Mouse (Mus musculus): ENCODE data around the gene Auts2. TPM values are rescaled to one million over a fixed set of nuclear protein-coding genes. Genes with fewer than 3 reads are reported as not detected.

Gene Auts2
- total and polyA plus RNA-seq, 3 experiments: 16.9 to 35.7 (median 28.1) TPM

- Histone ChIP-seq H3K27me3 (ENCODE audit: control insufficient read depth, insufficient read depth, low read length) (no peaks in the 10 kb centered on the region), H3K4me3 (no peak overlapping the region), H3K27ac (no peak overlapping the region), H3K4me1 (ENCODE audit: control insufficient read depth, insufficient read depth, low read length) (no peaks in the 10 kb centered on the region), H3K79me2 (replicated peaks; ENCODE audit: control insufficient read depth, insufficient read depth, low read length) (no peaks in the 10 kb centered on the region), H3K36me3 (ENCODE audit: control insufficient read depth, insufficient read depth, low read length) (no peaks in the 10 kb centered on the region), H3K9ac (ENCODE audit: low read depth, low read length) (no peak overlapping the region)
- intact Hi-C loops (cut with DNase I): no loop called here
- WGBS: 95% methylated on average over 10 of the region's 10 CpGs
- TF ChIP-seq EP300 (IDR thresholded peaks at IDR 0.05; ENCODE audit: insufficient read depth, low read depth, low read length): no peak
- TF ChIP-seq POLR2A (IDR thresholded peaks at IDR 0.05; ENCODE audit: insufficient read depth, low read depth, low read length): no peak
- no peak for TF ChIP-seq CTCF (IDR thresholded peaks at IDR 0.05)
- DNase-seq: no peak
These were observed 638.7 kb downstream of the Auts2 start for GRCm38 (mm10) chr5:131904478-131904877.

GRCm38 (mm10) chr5:131898048-131898638 is 645.0 kb downstream of the Auts2 start:
- Histone ChIP-seq H3K27ac (no peak overlapping the region), H3K9ac (ENCODE audit: low read depth, low read length) (no peak overlapping the region), H3K36me3 (ENCODE audit: control insufficient read depth, insufficient read depth, low read length) (0 out of 2 replicates have a peak, but pooled peaks cover 2% of the 10 kb centered on the region), H3K4me1 (ENCODE audit: control insufficient read depth, insufficient read depth, low read length) (no peaks in the 10 kb centered on the region), H3K79me2 (replicated peaks; ENCODE audit: control insufficient read depth, insufficient read depth, low read length) (no peaks in the 10 kb centered on the region), H3K27me3 (ENCODE audit: control insufficient read depth, insufficient read depth, low read length) (no peaks in the 10 kb centered on the region), H3K4me3 (no peak overlapping the region)
- no peak for TF ChIP-seq POLR2A (IDR thresholded peaks at IDR 0.05; ENCODE audit: insufficient read depth, low read depth, low read length)
- intact Hi-C loops (cut with DNase I): no loop called here
- no peak for DNase-seq
- WGBS: 39% methylated on average over 4 of the region's 4 CpGs

DNA sequence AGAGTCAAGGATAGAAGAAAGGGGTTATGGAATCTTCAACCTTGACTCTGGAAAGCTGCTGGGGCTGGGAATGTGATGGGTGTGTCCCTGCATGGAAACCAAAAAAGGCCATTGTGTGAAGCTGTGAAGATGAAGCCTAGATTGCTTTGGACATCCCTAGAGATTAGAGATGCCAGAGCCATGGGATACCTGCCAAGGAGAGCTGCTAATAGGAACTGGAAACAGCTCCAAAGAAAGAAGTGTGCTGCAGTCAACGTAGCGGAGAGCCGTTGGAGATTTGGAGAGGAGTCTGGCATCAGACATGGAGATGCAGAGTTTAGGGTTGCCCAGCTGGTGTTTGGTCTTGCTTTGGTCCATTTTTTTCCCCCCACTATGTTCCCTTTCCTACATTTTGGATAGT is 656.5 kb downstream of the Auts2 start:
- no peak for DNase-seq
- 36% methylated on average over 3 of the region's 3 CpGs for WGBS
- no peak overlapping the region for H3K27ac ChIP-seq
- no peak for TF ChIP-seq CTCF (IDR thresholded peaks at IDR 0.05)
- no peak for TF ChIP-seq EP300 (IDR thresholded peaks at IDR 0.05; ENCODE audit: insufficient read depth, low read depth, low read length)
- TF ChIP-seq POLR2A (IDR thresholded peaks at IDR 0.05; ENCODE audit: insufficient read depth, low read depth, low read length): no peak
- intact Hi-C loops (cut with DNase I): no loop called here
- no peak overlapping the region for H3K9ac ChIP-seq (ENCODE audit: low read depth, low read length)
- no peaks in the 10 kb centered on the region for H3K79me2 ChIP-seq (replicated peaks; ENCODE audit: control insufficient read depth, insufficient read depth, low read length)
- H3K36me3 ChIP-seq (ENCODE audit: control insufficient read depth, insufficient read depth, low read length): no peaks in the 10 kb centered on the region
- H3K4me1 ChIP-seq (ENCODE audit: control insufficient read depth, insufficient read depth, low read length): no peaks in the 10 kb centered on the region
- H3K27me3 ChIP-seq (ENCODE audit: control insufficient read depth, insufficient read depth, low read length): no peaks in the 10 kb centered on the region
- H3K4me3 ChIP-seq: no peak overlapping the region

DNA sequence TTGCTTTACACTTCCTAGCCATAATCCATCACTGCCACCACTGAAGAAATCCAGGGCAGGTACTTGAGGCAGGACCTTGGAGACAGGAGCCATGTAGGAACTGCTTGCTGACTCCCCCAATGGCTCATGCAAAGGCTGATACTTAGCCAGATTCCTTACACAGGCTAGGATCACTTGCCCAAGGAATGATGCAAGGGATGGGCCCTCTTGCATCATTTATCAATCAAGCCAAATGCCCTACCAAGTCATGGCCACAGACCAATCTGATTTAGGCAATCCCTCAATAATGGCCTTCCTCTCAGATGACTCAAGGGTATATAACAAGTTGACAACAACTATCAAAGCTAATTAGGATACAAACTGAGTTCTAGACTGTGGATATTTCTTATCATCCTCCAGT is 666.6 kb downstream of the Auts2 start:
- Histone ChIP-seq H3K36me3 (ENCODE audit: control insufficient read depth, insufficient read depth, low read length) (no peaks in the 10 kb centered on the region), H3K27me3 (ENCODE audit: control insufficient read depth, insufficient read depth, low read length) (no peaks in the 10 kb centered on the region), H3K4me1 (ENCODE audit: control insufficient read depth, insufficient read depth, low read length) (no peaks in the 10 kb centered on the region), H3K27ac (no peak overlapping the region), H3K79me2 (replicated peaks; ENCODE audit: control insufficient read depth, insufficient read depth, low read length) (no peaks in the 10 kb centered on the region), H3K9ac (ENCODE audit: low read depth, low read length) (no peak overlapping the region), H3K4me3 (no peak overlapping the region)
- TF ChIP-seq POLR2A (IDR thresholded peaks at IDR 0.05; ENCODE audit: insufficient read depth, low read depth, low read length) (no peak), CTCF (IDR thresholded peaks at IDR 0.05) (no peak), EP300 (IDR thresholded peaks at IDR 0.05; ENCODE audit: insufficient read depth, low read depth, low read length) (no peak)
- no peak for DNase-seq
- intact Hi-C loops (cut with DNase I): no loop called here

GRCm38 (mm10) chr5:131875976-131876375 is 667.2 kb downstream of the Auts2 start:
- intact Hi-C loops (cut with DNase I): no loop called here
- Histone ChIP-seq H3K4me1 (ENCODE audit: control insufficient read depth, insufficient read depth, low read length) (no peaks in the 10 kb centered on the region), H3K27ac (no peak overlapping the region), H3K79me2 (replicated peaks; ENCODE audit: control insufficient read depth, insufficient read depth, low read length) (no peaks in the 10 kb centered on the region), H3K4me3 (no peak overlapping the region), H3K36me3 (ENCODE audit: control insufficient read depth, insufficient read depth, low read length) (no peaks in the 10 kb centered on the region), H3K27me3 (ENCODE audit: control insufficient read depth, insufficient read depth, low read length) (no peaks in the 10 kb centered on the region), H3K9ac (ENCODE audit: low read depth, low read length) (no peak overlapping the region)
- 79% methylated on average over 4 of the region's 4 CpGs for WGBS
- TF ChIP-seq POLR2A (IDR thresholded peaks at IDR 0.05; ENCODE audit: insufficient read depth, low read depth, low read length) (no peak), CTCF (IDR thresholded peaks at IDR 0.05) (no peak), EP300 (IDR thresholded peaks at IDR 0.05; ENCODE audit: insufficient read depth, low read depth, low read length) (no peak)
- no peak for DNase-seq

GRCm38 (mm10) chr5:131873116-131873515 is 670.0 kb downstream of the Auts2 start:
- no peaks in the 10 kb centered on the region for H3K79me2 ChIP-seq (replicated peaks; ENCODE audit: control insufficient read depth, insufficient read depth, low read length)
- intact Hi-C loops (cut with DNase I): no loop called here
- no peak for DNase-seq
- TF ChIP-seq EP300 (IDR thresholded peaks at IDR 0.05; ENCODE audit: insufficient read depth, low read depth, low read length) (no peak), CTCF (IDR thresholded peaks at IDR 0.05) (no peak), POLR2A (IDR thresholded peaks at IDR 0.05; ENCODE audit: insufficient read depth, low read depth, low read length) (no peak)
- no peak overlapping the region for H3K4me3 ChIP-seq
- no peaks in the 10 kb centered on the region for H3K36me3 ChIP-seq (ENCODE audit: control insufficient read depth, insufficient read depth, low read length)
- H3K4me1 ChIP-seq (ENCODE audit: control insufficient read depth, insufficient read depth, low read length): no peaks in the 10 kb centered on the region
- H3K9ac ChIP-seq (ENCODE audit: low read depth, low read length): no peak overlapping the region
- H3K27me3 ChIP-seq (ENCODE audit: control insufficient read depth, insufficient read depth, low read length): no peaks in the 10 kb centered on the region
- WGBS: 49% methylated on average over 4 of the region's 4 CpGs
- H3K27ac ChIP-seq: no peak overlapping the region

Measured in heart, adult 2 months (tissue).